ENCODE assay signal across 9 mouse cellular contexts in the genomic region with DNA sequence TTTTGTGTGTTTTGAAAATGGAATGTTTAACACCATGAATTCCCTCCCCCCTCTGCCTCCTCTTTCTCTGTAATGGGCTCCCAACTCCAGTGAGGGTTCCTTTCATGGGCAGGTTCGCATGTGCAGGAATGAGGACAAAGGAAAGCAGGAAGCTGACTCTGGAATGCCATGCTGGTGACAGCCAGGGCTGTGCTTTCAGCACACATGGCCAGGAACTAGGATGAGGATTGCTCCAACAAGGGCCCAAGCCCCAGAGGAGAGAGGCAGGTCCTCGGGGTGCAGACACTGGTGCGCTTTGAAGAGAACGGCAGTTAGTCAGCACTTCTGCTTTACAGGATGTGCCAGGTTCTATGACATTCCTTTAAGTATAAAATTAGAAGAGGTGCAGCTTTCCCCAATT.
A peak's percentile ranks its signal among the peaks of the same experiment; 100 is the strongest.
DNase-seq lines count a peak whose midpoint lies in the region; ATAC-seq and TF ChIP-seq lines count a peak whose summit lies in the region.
"Had no signal": no experiment of that assay in that cellular context is flagged by ENCODE, and none has a peak within 500 bp of the region (broad histone marks: within the 10 kb centered on the region; RNA-seq: fewer than 3 reads in every experiment).

No protein-coding gene starts in this region.

- intact Hi-C loops in left cerebral cortex, adult 2 months (cut with DNase I), result no loop called here

- no peaks in the 10 kb centered on the region for H3K9me3 ChIP-seq in embryonic facial prominence, embryonic 11.5 days (replicated peaks; ENCODE audit: control insufficient read depth, low read length)
- no peaks in the 10 kb centered on the region for H3K9me3 ChIP-seq in hindbrain, embryonic 14.5 days (ENCODE audit: control insufficient read depth, low read length)
- H3K9me3 ChIP-seq in neural tube, embryonic 12.5 days, result no peaks in the 10 kb centered on the region
- H3K9me3 ChIP-seq in liver, embryonic 12.5 days (replicated peaks), result no peaks in the 10 kb centered on the region
- H3K9me3 ChIP-seq: liver, embryonic 15.5 days had no signal

- 22% methylated on average over 4 of the region's 4 CpGs for WGBS in embryonic facial prominence, embryonic 11.5 days
- WGBS in hindbrain, embryonic 14.5 days, result 23% methylated on average over 4 of the region's 4 CpGs
- 35% methylated on average over 4 of the region's 4 CpGs for WGBS in neural tube, embryonic 12.5 days
- 51% methylated on average over 4 of the region's 4 CpGs for WGBS in liver, embryonic 12.5 days (ENCODE audit: insufficient replicate concordance)

- no peak for TF ChIP-seq CTCF in left cerebral cortex, adult 2 months (IDR thresholded peaks at IDR 0.05)

- H3K4me3 ChIP-seq in left cerebral cortex, adult 2 months, result no peak overlapping the region
- H3K4me3 ChIP-seq in embryonic facial prominence, embryonic 11.5 days (ENCODE audit: low read depth, low read length), result no peak overlapping the region
- H3K4me3 ChIP-seq in hindbrain, embryonic 14.5 days (replicated peaks; ENCODE audit: low read length), result no peak overlapping the region
- no peak overlapping the region for H3K4me3 ChIP-seq in neural tube, embryonic 12.5 days
- no peak overlapping the region for H3K4me3 ChIP-seq in liver, embryonic 12.5 days
- H3K4me3 ChIP-seq: liver, embryonic 15.5 days had no signal

- 0 out of 2 replicates have a peak, but pooled peaks have one; percentile 64 for ATAC-seq in embryonic facial prominence, embryonic 11.5 days (replicated peaks; ENCODE audit: insufficient number of reproducible peaks, low FRiP score, low TSS enrichment, low read depth)
- no peak for ATAC-seq in hindbrain, embryonic 14.5 days (ENCODE audit: low FRiP score)
- 0 out of 2 replicates have a peak, but pooled peaks have one; percentile 29 for ATAC-seq in neural tube, embryonic 12.5 days (ENCODE audit: low FRiP score, low read depth)
- ATAC-seq in liver, embryonic 12.5 days, result no peak

- H3K4me1 ChIP-seq in embryonic facial prominence, embryonic 11.5 days (ENCODE audit: control insufficient read depth, insufficient read depth, low read length), result 0 out of 2 replicates have a peak, but pooled peaks cover 4% of the 10 kb centered on the region
- peaks cover 14% of the 10 kb centered on the region for H3K4me1 ChIP-seq in hindbrain, embryonic 14.5 days (replicated peaks; ENCODE audit: control insufficient read depth, insufficient read depth, low read length)
- H3K4me1 ChIP-seq in neural tube, embryonic 12.5 days, result peaks cover 13% of the 10 kb centered on the region
- peaks cover 10% of the 10 kb centered on the region for H3K4me1 ChIP-seq in liver, embryonic 12.5 days

- no peak overlapping the region for H3K4me2 ChIP-seq in embryonic facial prominence, embryonic 11.5 days (ENCODE audit: low read depth, low read length)
- no peak overlapping the region for H3K4me2 ChIP-seq in hindbrain, embryonic 14.5 days (replicated peaks)
- no peak overlapping the region for H3K4me2 ChIP-seq in neural tube, embryonic 12.5 days (replicated peaks)
- no peak overlapping the region for H3K4me2 ChIP-seq in liver, embryonic 12.5 days
- H3K4me2 ChIP-seq: liver, embryonic 15.5 days had no signal

- DNase-seq in left cerebral cortex, adult 2 months (ENCODE audit: extremely low spot score in 1 of 2, low spot score in 2 of 2), result peak in 1 of 2 experiments; percentile 28
- DNase-seq in left cerebral cortex, adult 11 months (ENCODE audit: low spot score), result no peak
- DNase-seq in embryonic facial prominence, embryonic 11.5 days (ENCODE audit: low spot score), result peak; percentile 43
- no peak for DNase-seq in hindbrain, embryonic 14.5 days (ENCODE audit: low spot score)
- no peak for DNase-seq in adrenal gland, postnatal 14 days
- no peak for DNase-seq in heart, adult 9 months (ENCODE audit: low spot score in 2 of 2)

- H3K27ac ChIP-seq in left cerebral cortex, adult 2 months, result peak overlapping the region; percentile 76
- 0 out of 2 replicates have a peak overlapping the region, but pooled peaks have one; percentile 2 for H3K27ac ChIP-seq in embryonic facial prominence, embryonic 11.5 days (replicated peaks; ENCODE audit: low read depth, low read length)
- peak overlapping the region; percentile 86 for H3K27ac ChIP-seq in hindbrain, embryonic 14.5 days
- H3K27ac ChIP-seq in neural tube, embryonic 12.5 days, result no peak overlapping the region
- H3K27ac ChIP-seq in liver, embryonic 12.5 days, result no peak overlapping the region
- H3K27ac ChIP-seq: liver, embryonic 15.5 days had no signal

- H3K27me3 ChIP-seq in embryonic facial prominence, embryonic 11.5 days (ENCODE audit: control insufficient read depth, insufficient read depth, low read length), result no peaks in the 10 kb centered on the region
- no peaks in the 10 kb centered on the region for H3K27me3 ChIP-seq in hindbrain, embryonic 14.5 days (ENCODE audit: control insufficient read depth, insufficient read depth, low read length)
- H3K27me3 ChIP-seq in neural tube, embryonic 12.5 days (replicated peaks), result no peaks in the 10 kb centered on the region
- no peaks in the 10 kb centered on the region for H3K27me3 ChIP-seq in liver, embryonic 12.5 days (replicated peaks)
- H3K27me3 ChIP-seq: liver, embryonic 15.5 days had no signal

- no peaks in the 10 kb centered on the region for H3K36me3 ChIP-seq in embryonic facial prominence, embryonic 11.5 days (replicated peaks; ENCODE audit: control insufficient read depth, insufficient read depth, low read depth, low read length)
- H3K36me3 ChIP-seq in hindbrain, embryonic 14.5 days (replicated peaks; ENCODE audit: control insufficient read depth, insufficient read depth), result no peaks in the 10 kb centered on the region
- H3K36me3 ChIP-seq in neural tube, embryonic 12.5 days, result peaks cover 3% of the 10 kb centered on the region; the same call in 1 of the 2 replicates
- peaks cover 5% of the 10 kb centered on the region; the same call in 1 of the 2 replicates for H3K36me3 ChIP-seq in liver, embryonic 12.5 days

- H3K9ac ChIP-seq in embryonic facial prominence, embryonic 11.5 days (replicated peaks; ENCODE audit: low read length), result 0 out of 2 replicates have a peak overlapping the region, but pooled peaks have one; percentile 1
- peak overlapping the region; percentile 9; the same call in 1 of the 2 replicates for H3K9ac ChIP-seq in hindbrain, embryonic 14.5 days
- H3K9ac ChIP-seq in neural tube, embryonic 12.5 days, result no peak overlapping the region
- no peak overlapping the region for H3K9ac ChIP-seq in liver, embryonic 12.5 days
- H3K9ac ChIP-seq: liver, embryonic 15.5 days had no signal

Comparison
In these comparisons a context has a peak if more than half of its experiments do, and no peak if none do; other contexts are left out.
1. H3K27ac ChIP-seq: peak in left cerebral cortex, adult 2 months (single experiment), embryonic facial prominence, embryonic 11.5 days (single experiment) and hindbrain, embryonic 14.5 days (single experiment); none in neural tube, embryonic 12.5 days (single experiment) and liver, embryonic 12.5 days (single experiment).
2. ATAC-seq: peak in embryonic facial prominence, embryonic 11.5 days (single experiment) and neural tube, embryonic 12.5 days (single experiment); none in hindbrain, embryonic 14.5 days (single experiment) and liver, embryonic 12.5 days (single experiment).
3. H3K9ac ChIP-seq: peak in embryonic facial prominence, embryonic 11.5 days (single experiment) and hindbrain, embryonic 14.5 days (single experiment); none in neural tube, embryonic 12.5 days (single experiment) and liver, embryonic 12.5 days (single experiment).